Mouse (Mus musculus) testis, adult 2 months (tissue): Measurements from ENCODE around the gene Hs6st1. TPM values are rescaled to one million over a fixed set of nuclear protein-coding genes. Genes with fewer than 3 reads are reported as not detected.

ENCODE experiments used
- H3K27ac ChIP-seq: fragments of 200-500 bp; 2 replicates; pipeline ENCODE4 v1.5.1; 2012; ENCODE audit warnings: low read depth, low read length; ENCODE audit not compliant: control insufficient read depth, insufficient read depth
- H3K27me3 ChIP-seq: fragments of 200-500 bp; 2 replicates; pipeline ENCODE4 v1.6.1; 2012; ENCODE audit warnings: mild to moderate bottlenecking, low read length, moderate library complexity; ENCODE audit not compliant: control insufficient read depth, insufficient read depth
- H3K36me3 ChIP-seq: fragments of 200-500 bp; 2 replicates; pipeline ENCODE4 v1.6.1; 2012; ENCODE audit warnings: mild to moderate bottlenecking, low read length; ENCODE audit not compliant: control insufficient read depth, insufficient read depth
- H3K4me1 ChIP-seq: fragments of 200-500 bp; 2 replicates; pipeline ENCODE4 v1.6.1; 2012; ENCODE audit warnings: low read length; ENCODE audit not compliant: control insufficient read depth, insufficient read depth
- H3K4me3 ChIP-seq: fragments of 200-500 bp; 2 replicates; pipeline ENCODE4 v1.5.1; 2012; ENCODE audit warnings: low read depth, mild to moderate bottlenecking, low read length, moderate library complexity, mixed read lengths; ENCODE audit not compliant: control insufficient read depth
- CTCF ChIP-seq: fragments of 200-500 bp; IDR thresholded peaks from 2 replicates; pipeline ENCODE4 v1.5.1; 2012; ENCODE audit warnings: low read depth, mild to moderate bottlenecking, inconsistent platforms, low read length, moderate library complexity; ENCODE audit not compliant: control insufficient read depth, insufficient read depth, insufficient replicate concordance
- POLR2A ChIP-seq: fragments of 200-500 bp; IDR thresholded peaks from 2 replicates; pipeline ENCODE4 v1.6.1; 2012; ENCODE audit warnings: low read depth, mild to moderate bottlenecking, inconsistent platforms, low read length, moderate library complexity; ENCODE audit not compliant: control insufficient read depth
- polyA plus RNA-seq: library from polyadenylated mRNA; depleted of rRNA; stranded (reverse); fragments of >200 nt; gene quantifications from 2 replicates; pipeline ENCODE4 v1.2.3, GENCODE M21; 2012; rRNA removed

Hs6st1 gene
- polyA plus RNA-seq, 1 experiment, result 4.9 TPM

DNA sequence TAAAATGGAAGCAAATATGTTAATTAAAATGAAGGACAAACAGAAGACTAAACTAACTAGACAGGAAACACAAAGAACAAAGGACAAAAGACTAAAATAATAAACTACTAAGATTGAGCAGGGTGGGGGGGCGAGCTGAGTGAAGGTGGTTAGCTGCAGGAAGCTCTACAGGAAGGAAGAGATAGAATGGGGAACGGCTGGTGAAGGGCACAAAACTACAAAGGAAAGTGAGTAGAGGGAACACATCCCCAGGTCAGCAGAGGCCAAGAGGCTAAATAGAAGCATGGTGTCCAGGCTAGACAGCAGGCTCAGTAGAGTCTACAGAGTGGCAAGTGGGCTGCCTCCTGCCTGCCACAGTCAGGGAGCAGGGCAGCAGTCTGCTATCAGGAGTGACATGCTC lies 80.6 kb downstream of the Hs6st1 start:
- H3K4me1 ChIP-seq, result no peaks in the 10 kb centered on the region
- no peak overlapping the region for H3K27ac ChIP-seq
- no peaks in the 10 kb centered on the region for H3K27me3 ChIP-seq
- no peak overlapping the region for H3K4me3 ChIP-seq
- TF ChIP-seq CTCF (no peak), POLR2A (no peak)
- peaks cover 8% of the 10 kb centered on the region for H3K36me3 ChIP-seq

DNA sequence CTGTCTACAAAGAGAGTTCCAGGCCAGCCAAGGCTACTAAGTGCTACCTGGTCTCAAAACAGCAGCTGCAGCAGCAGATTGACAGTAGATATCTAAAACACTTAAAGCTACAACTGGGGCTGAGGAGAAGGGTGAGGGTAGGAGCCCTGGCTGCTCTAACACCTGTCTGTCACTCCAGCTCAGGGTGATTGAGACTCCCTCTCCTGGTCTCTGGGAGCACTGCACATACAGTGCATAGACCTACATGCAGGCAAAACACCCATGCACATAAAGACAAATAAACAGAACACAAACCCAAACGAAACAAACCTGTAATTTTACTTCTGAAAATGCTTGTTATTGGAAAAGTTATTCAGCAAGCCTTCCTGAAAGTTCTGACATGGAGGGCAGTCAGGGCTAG lies 81.2 kb downstream of the Hs6st1 start:
- H3K27ac ChIP-seq, result no peak overlapping the region
- no peak overlapping the region for H3K4me3 ChIP-seq
- H3K36me3 ChIP-seq, result peaks cover 9% of the 10 kb centered on the region
- TF ChIP-seq POLR2A (no peak), CTCF (peak; percentile 32; the same call in 1 of the 2 replicates)
- no peaks in the 10 kb centered on the region for H3K4me1 ChIP-seq
- no peaks in the 10 kb centered on the region for H3K27me3 ChIP-seq

Other genes starting within 250 kb of the Hs6st1 start
- 6.0 and 8.4 TPM in 2 replicates for gene Uggt1, start 176.3 kb downstream of the Hs6st1 start, polyA plus RNA-seq
- 0.12 and 0.32 TPM in 2 replicates for gene Neurl3, start 206.3 kb downstream of the Hs6st1 start, polyA plus RNA-seq
- gene Arid5a, start 239.3 kb downstream of the Hs6st1 start, polyA plus RNA-seq, result 2.1 and 2.4 TPM in 2 replicates